Mouse (Mus musculus): ENCODE results near the gene Scmh1. TPM values are rescaled to one million over a fixed set of nuclear protein-coding genes. Genes with fewer than 3 reads are reported as not detected.
"Not testable (repeated sequence)": the region's sequence is repeated elsewhere in the genome, so short reads cannot be mapped to it uniquely, and the experiment has no call there.

Gene Scmh1
- total RNA-seq (2021), result 10 to 100 TPM; 45.8 to 51.2 TPM
- long read RNA-seq, experiment 1, partial matches to known transcripts, result 3 of 23 reads
- long read RNA-seq, experiment 1, other reads (novel, unspliced or antisense), result 15 of 23 reads
- long read RNA-seq, experiment 2, transcript Scmh1-201 (17 exons, 3,353 nt), result major isoform, 5 of 31 reads
- long read RNA-seq, experiment 2, partial matches to known transcripts, result 9 of 31 reads
- long read RNA-seq, experiment 2, other reads (novel, unspliced or antisense), result 13 of 31 reads

DNA sequence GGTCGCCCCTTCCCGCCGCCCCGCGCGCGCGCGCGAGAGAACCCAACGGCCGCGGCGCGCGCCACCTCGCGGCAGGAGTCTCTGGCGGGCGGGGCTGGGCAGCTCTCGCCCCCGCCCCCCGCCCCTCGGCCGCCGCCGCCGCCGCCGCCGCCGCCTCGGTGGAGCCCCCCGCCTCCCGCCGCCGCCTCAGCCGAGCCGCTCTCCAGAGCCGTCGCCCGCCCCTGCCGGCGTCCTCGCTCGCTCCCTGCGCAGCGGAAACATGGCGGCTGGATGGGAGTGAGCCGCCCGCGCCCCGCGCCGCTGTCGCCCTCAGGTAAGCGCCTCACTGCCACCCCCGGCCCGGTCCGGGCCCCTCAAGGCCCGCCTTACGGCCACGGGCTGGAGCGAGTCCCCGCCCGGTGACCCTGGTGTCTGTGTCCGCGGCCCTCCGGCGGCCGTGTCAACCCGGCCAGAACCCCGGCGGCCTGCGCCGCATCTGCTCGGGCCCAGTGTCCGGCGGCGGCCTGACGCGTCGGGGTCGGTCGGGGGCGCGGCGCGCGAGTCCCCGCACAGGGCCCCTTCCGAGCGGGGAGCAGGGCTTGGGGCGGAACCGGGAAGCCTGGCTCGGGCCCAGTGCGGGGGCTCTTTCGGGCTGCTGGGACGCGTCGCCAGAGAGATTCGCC, at the start of gene Scmh1:
Gene Scmh1, plus strand, starts transcription at position 138 of the 662 bp plus-strand sequence.
- DNase-seq (ENCODE audit: low spot score in 2 of 2), result peak; percentile 52 to 74

DNA sequence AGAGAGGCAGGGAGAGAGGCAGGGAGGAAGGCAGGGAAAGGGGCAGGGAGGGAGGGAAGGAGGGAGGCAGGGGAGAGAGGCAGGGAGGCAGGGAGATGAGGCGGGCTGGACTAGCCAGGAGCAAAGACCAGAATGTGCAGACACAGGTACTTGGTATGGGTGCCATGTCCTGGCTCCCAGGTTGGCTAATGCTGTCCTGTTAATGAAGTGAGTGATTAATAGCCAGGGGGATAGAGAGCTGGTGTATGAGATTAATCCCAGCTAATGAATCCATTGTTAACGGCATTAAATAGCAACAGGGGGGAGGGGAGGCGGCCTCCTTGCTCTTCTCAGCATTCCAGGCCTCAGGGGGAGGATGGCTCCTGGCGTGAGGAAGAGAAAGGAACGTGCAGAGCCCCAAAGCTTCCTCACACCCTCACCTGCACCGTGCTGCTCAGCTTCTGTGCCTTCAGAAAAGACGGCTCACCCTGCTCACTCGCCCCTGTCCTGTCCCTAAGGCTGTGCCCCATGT, 45.0 kb upstream of the Scmh1 start:
- DNase-seq (ENCODE audit: low spot score in 2 of 2), result no peak

DNA sequence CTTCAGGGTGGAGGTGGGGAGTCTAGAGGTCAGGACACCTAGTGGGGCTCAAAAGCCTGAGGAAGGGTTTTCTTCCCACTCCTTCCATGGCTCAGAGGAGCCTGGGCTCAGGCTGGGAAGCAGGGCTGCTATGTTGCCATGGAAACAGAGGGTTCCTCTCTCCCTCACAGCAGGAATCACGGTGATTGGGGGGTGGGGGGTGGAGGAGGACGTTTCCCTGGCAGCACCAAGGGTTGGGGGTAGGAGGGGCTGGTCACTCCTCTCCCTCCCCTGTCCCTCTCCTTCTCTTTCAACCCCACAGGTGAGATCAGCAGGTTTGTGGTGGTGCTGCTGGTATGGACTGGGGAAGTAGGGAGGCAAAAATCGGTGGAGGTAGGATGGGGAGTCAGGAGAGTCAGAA, 40.4 kb upstream of the Scmh1 start:
- DNase-seq (ENCODE audit: low spot score in 2 of 2), result no peak

DNA sequence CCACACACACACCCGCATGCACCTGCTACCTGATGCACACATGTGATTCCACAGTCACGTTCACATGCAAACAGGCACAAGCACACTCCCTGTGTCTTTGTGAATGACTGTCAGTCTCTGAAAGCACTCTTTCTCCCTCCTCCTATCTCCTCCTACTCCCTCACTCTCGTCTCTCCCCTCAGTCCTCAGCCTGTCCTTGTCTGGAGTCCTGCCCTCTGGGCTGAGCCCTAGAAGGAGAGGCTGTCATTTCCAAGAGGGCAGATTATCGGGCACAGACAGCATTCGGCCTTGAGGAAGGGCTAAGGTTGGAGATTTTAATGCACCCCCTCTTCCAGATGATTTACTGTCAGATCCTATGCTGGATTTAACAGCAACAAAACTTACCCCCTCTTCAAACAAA, 39.6 kb upstream of the Scmh1 start:
- no peak for DNase-seq (ENCODE audit: low spot score in 2 of 2)

DNA sequence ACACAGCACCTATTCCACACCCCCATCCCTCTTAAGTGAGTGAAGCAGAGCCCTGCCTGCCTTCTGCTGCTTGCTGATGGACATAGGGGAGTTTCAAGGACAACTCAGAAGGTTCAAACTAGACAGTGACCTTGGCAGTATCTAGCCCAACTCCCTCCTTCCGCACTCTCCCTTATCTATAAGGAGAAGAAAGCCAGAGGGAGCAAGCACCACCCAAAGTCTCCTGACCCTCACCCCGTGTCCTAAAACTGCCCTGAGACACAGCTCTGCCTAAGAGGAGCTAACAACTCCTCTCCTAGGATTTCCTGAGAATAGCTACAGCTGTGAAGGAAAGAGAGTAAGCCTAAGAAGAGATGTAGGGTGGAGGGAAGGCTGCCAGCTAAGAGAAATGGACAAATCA, 37.0 kb upstream of the Scmh1 start:
- no peak for DNase-seq (ENCODE audit: low spot score in 2 of 2)

DNA sequence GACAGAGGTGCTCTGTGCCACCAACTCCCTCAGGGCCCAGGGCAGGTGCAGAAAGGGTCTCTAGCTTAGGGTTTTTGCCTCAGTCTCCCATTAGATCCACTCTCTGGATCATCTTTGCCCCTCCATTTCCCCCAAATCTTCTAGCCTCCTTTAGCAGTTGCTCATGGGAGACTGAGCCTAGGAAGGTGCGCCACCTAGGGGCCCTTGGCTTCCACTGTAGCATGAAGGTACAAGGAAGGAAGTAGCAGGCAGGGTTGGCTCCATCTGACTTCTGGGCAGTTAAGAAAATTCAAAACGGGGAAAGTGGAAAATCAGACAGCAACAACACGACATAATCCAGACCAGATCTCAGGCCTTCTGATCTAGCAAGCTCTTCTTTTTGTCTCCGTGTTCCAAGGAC, 36.4 kb upstream of the Scmh1 start:
- DNase-seq (ENCODE audit: low spot score in 2 of 2), result peak in 1 of 2 experiments; percentile 56

DNA sequence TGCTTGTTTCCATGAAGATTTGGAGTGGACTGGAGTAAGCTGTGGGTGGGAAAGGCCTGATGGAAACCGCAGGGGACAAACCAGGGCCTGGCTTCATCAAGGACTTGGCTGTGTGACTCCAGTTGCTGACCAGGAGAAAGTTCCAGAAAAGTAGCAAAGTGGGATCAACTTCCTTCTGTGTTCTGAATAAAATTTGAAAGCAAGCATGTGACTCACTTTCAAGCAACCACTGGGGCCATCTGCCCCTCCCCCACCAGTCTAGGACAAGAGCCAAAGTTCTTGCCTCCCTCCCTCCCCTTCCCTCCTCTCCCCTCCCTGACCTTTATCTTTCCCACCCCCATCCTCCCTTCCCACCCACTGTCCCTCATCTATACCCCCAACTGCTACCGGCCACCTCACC, 35.9 kb upstream of the Scmh1 start:
- DNase-seq (ENCODE audit: low spot score in 2 of 2), result peak in 1 of 2 experiments; percentile 47

DNA sequence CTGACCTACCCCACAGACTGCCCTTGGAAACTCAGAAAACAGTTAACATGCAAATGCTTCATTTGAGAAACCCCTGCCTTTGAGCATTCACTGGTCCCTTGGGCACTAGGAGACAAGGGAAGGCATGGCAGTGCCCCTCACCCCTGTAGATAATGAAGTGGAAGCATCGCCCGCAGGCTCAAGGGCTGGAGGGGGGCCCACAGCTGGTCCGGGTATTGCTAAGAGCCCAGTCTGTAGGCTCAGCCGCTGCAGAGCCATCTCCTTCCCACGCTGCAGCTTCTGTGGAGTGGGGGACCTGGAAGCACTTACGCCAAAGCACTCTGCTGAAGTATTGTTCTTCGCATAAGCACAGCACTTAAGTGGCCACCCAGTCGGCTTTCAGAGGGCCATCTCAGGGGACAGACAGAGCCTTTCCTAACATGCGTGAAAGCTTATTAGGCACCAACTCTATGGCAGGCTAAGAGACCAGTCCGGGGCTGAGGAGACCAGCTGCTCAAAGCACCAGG, 35.2 kb upstream of the Scmh1 start:
- peak in 1 of 2 experiments; percentile 19 for DNase-seq (ENCODE audit: low spot score in 2 of 2)

DNA sequence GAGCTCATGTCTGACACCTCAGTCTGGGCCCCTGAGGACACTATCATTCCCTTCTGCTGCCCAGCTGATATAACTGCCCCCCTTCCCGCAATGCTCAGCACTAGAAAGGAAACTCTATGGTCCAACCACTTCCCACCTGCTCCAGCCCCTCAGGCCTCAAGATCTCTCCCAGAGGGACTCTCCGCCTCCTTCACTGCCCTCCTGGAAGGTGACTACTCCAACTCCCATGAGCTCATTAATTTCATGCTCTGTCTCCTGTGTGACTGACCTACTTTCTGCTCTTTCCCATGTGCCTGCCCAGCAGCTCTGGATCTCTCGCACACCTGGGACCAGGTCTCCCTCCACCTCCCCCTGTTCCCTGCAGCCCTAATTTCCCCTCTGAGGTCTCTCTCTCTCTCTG, 32.2 kb upstream of the Scmh1 start:
- no peak for DNase-seq (ENCODE audit: low spot score in 2 of 2)

DNA sequence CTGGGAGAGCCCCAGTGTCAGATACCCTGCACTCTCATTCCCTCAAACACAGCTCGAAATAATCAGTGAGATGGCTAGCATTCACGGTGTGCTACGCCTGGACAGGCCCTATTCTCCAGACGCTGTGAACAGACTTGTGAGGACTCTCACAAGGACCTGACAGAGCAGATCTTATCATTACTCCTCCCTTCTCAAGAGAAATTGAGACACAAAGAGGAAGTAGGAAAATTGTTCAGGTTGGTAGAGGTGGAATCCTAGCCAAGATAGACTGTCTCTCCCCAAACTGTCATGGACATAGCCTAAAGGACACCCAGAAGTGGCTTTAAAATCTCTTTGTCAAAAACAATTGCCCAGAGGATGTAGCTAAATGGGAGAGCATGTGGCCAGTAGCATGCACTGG, 31.3 kb upstream of the Scmh1 start:
- no peak for DNase-seq (ENCODE audit: low spot score in 2 of 2)

DNA sequence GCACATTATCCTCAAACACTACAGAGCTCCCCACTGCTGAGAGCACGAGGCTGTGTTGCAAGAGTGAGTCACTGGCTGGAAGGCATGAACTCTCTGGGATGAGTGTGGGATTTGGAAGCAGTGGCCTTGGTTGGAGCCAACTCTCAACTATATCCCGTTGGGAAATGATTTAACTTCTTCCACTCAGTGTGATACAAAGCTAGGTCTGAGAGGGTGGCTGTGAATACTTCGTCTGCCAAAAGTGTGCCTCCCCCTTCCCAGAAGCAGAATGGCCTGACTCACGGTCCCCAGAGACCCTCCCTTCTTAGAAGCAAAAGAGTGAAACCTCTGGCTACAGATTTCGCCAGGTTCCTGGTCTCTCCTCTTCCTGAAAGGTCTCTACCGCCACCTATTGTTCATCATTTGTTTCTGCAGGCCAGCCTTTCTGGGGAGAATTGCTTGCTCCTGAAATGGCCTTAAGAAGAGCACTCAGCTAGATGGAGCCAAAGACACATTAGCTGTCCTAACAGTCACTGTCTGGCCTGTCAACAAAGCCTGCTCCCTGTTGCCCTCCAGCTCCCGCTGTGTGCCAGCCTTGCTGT, 24.2 kb upstream of the Scmh1 start:
- DNase-seq (ENCODE audit: low spot score in 2 of 2), result peak; percentile 53 to 85

DNA sequence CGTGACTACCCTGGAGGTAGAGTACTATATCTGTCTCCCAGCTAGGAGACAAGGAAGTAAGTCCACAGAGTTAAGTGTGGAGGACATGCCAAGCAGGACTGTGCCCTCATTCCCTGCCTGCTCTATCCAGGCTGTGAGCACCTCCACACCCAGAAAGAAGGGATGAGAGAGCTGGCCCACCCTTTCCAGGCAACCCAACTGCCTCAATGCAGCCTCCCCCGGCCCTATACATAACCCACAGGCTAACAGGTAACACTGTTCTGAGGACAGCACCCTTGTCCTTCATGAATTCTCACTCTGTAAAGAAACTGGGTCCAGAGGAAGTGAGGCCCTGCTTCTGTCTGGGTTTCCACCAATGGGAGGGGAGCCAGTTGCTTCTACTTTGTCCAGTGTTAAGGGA, 19.6 kb upstream of the Scmh1 start:
- DNase-seq (ENCODE audit: low spot score in 2 of 2), result no peak

DNA sequence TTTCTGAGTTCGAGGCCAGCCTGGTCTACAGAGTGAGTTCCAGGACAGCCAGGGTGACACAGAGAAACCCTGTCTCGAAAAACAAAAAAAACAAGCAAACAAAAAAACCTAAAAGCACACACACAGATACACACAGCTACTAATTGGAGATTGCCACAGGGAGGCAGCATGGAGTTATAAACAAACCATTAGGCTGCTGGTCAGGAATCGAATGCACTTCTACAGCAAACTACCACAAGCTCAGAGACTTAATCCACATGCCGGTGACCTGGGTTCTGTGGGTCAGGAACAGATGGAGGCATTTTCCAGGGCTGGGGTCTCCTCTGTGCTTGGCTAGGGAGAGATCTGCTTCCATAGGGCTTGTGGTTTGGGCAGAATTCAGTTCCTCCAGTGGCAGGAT, 17.6 kb upstream of the Scmh1 start:
- no peak for DNase-seq (ENCODE audit: low spot score in 2 of 2)

DNA sequence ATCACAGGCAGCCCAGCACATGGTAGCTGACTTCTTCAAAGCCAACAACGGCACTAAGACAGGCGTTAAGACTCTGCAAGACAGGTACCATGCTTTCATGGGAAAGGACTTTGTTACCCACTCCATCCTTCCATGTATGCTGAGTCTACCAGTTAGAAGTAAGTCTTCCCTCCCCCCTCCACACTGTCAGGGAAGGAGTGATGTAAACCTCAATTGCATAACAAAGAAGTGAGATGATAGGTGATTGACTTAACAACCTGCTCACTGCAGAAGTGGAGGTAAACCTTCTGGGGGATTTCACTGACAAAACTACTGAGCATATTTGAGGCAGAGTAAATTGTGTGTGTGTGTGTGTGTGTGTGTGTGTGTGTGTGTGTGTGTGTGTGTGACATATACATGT, 17.1 kb upstream of the Scmh1 start:
- DNase-seq (ENCODE audit: low spot score in 2 of 2), result no peak

DNA sequence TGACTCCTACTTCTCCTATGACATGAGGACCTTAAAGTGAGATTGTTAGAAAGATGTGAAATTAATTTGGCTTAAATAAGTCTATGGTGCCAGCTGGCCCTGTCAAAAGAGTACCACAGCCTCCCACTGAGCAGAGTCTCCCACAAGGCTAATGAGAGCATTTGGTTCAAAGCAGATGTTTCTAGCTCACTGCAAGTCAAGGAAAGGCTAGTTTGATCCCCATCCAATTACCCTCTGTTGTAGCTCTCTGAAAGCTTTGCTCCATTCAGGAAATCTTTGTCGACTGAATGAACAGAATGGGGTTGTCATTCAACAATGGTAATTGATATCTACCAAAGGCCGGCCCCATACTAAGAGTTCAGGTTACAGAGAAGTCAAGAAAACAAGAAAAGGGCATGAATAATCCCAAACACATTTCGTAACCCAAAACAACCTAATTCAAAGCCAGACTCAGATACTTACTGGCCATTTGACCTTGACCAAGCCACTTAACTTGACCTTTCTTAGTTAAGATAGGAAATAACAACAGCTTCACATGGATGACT, 16.0 kb upstream of the Scmh1 start:
- DNase-seq (ENCODE audit: low spot score in 2 of 2), result no peak

DNA sequence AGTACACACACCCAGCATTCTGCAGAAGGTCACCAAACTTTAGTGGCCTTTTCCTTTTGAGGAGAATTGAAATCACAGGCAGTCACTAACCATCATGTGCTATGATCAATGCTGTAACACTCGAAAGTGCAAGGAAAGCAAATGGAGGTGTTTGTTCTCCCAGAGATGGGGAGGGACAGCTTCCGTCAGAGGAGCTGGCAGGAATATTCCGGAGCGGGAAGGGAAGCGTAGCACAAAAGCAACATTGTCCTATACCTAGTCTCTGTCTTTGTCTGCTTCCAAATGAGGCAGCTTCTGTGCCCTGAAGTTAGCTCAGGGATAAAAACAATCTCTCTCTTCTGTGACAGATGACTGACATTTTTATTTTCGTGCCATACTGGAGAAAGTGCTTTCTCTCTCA, 15.5 kb upstream of the Scmh1 start:
- DNase-seq (ENCODE audit: low spot score in 2 of 2), result no peak

DNA sequence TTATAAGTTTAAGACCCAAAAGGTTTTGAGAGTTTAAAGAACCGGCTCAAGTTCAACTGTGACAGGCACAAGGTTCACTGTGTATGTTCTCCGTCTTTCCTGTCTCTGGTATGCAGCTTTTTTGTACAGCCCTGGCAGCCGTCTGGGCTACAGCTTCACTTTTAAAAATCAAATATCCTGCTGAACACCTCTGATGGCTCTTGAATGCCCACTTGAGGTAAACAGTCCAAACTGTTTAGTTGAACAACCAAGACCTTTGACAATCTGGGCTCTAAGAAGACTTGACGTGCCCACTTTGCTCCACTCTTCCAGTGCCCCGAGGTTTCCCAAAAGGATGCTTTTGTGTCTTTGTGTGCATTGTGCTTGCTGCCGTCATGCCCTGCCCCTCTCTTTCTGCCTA, 13.5 kb upstream of the Scmh1 start:
- DNase-seq (ENCODE audit: low spot score in 2 of 2), result no peak

DNA sequence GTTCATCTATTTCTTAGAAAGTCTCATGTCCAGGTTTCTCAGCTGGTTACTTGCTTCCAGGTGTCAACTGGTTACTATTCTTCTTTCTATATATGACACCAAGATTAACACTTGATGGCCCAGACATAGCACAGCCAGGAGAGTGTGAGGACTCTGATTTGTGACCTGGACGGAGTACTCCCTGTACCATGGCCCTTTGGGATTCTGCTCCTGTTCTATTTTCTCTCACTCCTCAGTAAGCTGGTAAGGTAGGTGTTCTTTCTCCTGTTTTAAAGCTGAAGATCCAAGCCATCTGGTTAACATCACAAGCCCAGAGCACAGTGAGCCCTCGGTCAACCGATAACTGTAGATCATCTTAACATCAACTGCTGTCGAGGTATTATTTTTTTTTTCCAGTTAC, 12.7 kb upstream of the Scmh1 start:
- DNase-seq (ENCODE audit: low spot score in 2 of 2), result no peak

DNA sequence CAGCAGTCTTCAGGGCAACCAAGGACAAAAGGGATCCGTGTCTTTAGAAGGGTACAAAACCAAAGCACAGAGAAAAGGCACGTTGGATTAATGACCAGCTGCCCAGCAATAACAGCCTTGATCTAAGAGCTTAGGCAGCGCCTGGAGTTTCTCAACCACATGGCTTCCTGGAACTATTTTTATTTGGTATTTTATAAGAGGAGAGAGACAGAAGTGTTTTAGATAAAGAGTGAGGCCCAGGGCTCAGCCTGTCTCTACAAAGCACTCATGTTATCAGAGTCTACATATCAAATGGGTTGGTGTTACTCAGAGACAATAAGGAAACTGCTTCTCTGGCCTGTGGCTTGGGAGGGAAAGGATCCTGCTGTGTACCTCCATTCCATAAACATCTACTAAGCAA, 12.3 kb upstream of the Scmh1 start:
- DNase-seq (ENCODE audit: low spot score in 2 of 2), result no peak

DNA sequence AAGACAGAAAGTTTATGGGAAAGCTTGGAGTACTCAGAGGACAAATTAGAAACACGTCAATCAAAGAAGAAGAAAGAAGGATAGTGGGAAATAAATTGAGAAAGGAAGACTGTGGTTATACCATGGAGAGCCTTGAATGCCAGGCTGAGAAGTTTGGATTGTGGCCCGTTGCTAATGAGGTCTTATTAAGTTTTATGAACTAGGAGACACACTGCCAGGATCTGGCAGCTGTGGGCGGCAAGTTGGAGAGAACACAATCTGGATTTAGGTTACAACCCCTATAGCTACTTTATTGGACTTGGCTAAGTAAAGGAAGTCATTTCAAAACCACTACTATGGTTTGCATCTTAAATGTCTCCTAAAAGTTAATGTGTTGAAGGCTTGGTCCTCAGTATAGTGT, 4.8 kb upstream of the Scmh1 start:
- no peak for DNase-seq (ENCODE audit: low spot score in 2 of 2)

DNA sequence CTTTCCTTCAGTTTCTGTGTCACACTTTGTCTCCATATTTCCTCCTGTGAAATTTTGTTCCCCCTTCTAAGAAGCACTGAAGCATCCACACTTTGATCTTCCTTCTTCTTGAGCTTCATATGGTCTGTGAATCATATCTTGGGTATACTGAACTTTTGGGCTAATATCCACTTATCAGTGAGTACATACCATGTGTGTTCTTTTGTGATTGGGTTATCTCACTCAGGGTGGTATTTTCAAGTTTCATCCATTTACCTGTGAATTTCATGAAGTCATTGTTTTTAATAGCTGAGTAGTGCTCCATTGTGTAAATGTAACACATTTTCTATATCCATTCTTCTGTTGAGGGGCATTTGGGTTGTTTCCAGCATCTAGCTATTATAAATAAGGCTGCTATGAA, 3.0 kb upstream of the Scmh1 start:
- DNase-seq (ENCODE audit: low spot score in 2 of 2), result not testable (repeated sequence)

DNA sequence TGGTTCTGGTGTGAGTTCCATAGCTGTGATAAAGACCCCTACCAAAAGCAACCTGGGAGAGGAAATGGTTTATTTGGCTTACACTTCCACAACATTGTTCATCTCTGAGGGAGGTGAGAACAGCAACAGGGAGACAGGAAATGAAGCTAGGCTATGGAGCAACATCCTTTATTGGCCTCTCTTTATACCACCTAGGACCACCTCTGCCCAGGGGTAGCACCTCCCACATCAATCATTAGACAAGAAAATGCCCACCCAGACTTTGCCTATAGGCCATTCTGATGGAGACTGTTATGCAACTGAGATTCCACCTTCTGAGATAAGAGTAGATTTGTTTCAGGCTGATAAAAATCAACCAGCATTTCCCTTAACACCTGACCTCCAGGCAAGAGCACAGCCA, 834 bp upstream of the Scmh1 start:
- no peak for DNase-seq (ENCODE audit: low spot score in 2 of 2)

Data from gastrocnemius, postnatal 4 days (tissue).